Mouse (Mus musculus): ENCODE measurements at regions not wholly inside any gene's neighbourhood (a gene's known extent, or its start where the extent isn't known, plus 50 kb on each side); places are given as distances from the start of the nearest gene placed in this dataset.

- Histone ChIP-seq H3K9ac (no peak overlapping the region), H3K4me1 (no peaks in the 10 kb centered on the region), H3K4me2 (no peak overlapping the region), H3K9me3 (replicated peaks) (no peaks in the 10 kb centered on the region), H3K36me3 (no peaks in the 10 kb centered on the region), H3K4me3 (no peak overlapping the region), H3K27me3 (replicated peaks) (no peaks in the 10 kb centered on the region), H3K27ac (no peak overlapping the region)
- no peak for ATAC-seq
- 37% methylated on average over 13 of the region's 13 CpGs for WGBS (ENCODE audit: insufficient replicate concordance)
Observed at GRCm38 (mm10) chr3:52929827-52930605, 87.0 kb downstream of the Cog6 start.

- no peaks in the 10 kb centered on the region for H3K9me3 ChIP-seq (replicated peaks)
- no peak overlapping the region for H3K4me2 ChIP-seq
- no peaks in the 10 kb centered on the region for H3K27me3 ChIP-seq (replicated peaks)
- no peaks in the 10 kb centered on the region for H3K4me1 ChIP-seq
- 62% methylated on average over 12 of the region's 12 CpGs for WGBS (ENCODE audit: insufficient replicate concordance)
- H3K4me3 ChIP-seq: no peak overlapping the region
- ATAC-seq: no peak
- H3K27ac ChIP-seq: no peak overlapping the region
- no peaks in the 10 kb centered on the region for H3K36me3 ChIP-seq
- H3K9ac ChIP-seq: no peak overlapping the region
Observed at GRCm38 (mm10) chr3:52927361-52927841, 89.6 kb downstream of the Cog6 start.

GRCm38 (mm10) chr3:52926549-52926948 is 90.5 kb downstream of the Cog6 start:
- Histone ChIP-seq H3K27me3 (replicated peaks) (no peaks in the 10 kb centered on the region), H3K4me1 (no peaks in the 10 kb centered on the region), H3K9me3 (replicated peaks) (no peaks in the 10 kb centered on the region), H3K4me2 (no peak overlapping the region), H3K27ac (no peak overlapping the region), H3K9ac (no peak overlapping the region), H3K36me3 (no peaks in the 10 kb centered on the region), H3K4me3 (no peak overlapping the region)
- WGBS (ENCODE audit: insufficient replicate concordance): 70% methylated on average over 3 of the region's 3 CpGs
- ATAC-seq: no peak

- Histone ChIP-seq H3K9ac (no peak overlapping the region), H3K4me3 (no peak overlapping the region), H3K4me1 (no peaks in the 10 kb centered on the region), H3K9me3 (replicated peaks) (no peaks in the 10 kb centered on the region), H3K27me3 (replicated peaks) (no peaks in the 10 kb centered on the region), H3K27ac (no peak overlapping the region), H3K36me3 (no peaks in the 10 kb centered on the region), H3K4me2 (no peak overlapping the region)
- 55% methylated on average over 3 of the region's 3 CpGs for WGBS (ENCODE audit: insufficient replicate concordance)
- no peak for ATAC-seq
Observed at GRCm38 (mm10) chr3:52925223-52925622, 91.8 kb downstream of the Cog6 start.

- Histone ChIP-seq H3K27me3 (replicated peaks) (no peaks in the 10 kb centered on the region), H3K27ac (no peak overlapping the region), H3K36me3 (no peaks in the 10 kb centered on the region), H3K4me2 (no peak overlapping the region), H3K4me3 (no peak overlapping the region), H3K9ac (no peak overlapping the region), H3K4me1 (no peaks in the 10 kb centered on the region), H3K9me3 (replicated peaks) (no peaks in the 10 kb centered on the region)
- ATAC-seq: no peak
- whole genome bisulfite sequencing (ENCODE audit: insufficient replicate concordance): 51% methylated on average over 2 of the region's 2 CpGs
Observed at GRCm38 (mm10) chr3:52924631-52925030, 92.4 kb downstream of the Cog6 start.

- Histone ChIP-seq H3K9ac (no peak overlapping the region), H3K4me2 (no peak overlapping the region), H3K27me3 (replicated peaks) (no peaks in the 10 kb centered on the region), H3K27ac (no peak overlapping the region), H3K4me1 (no peaks in the 10 kb centered on the region), H3K36me3 (no peaks in the 10 kb centered on the region), H3K4me3 (no peak overlapping the region), H3K9me3 (replicated peaks) (0 out of 2 replicates have a peak, but pooled peaks cover under 1% of the 10 kb centered on the region)
- no peak for ATAC-seq
- 82% methylated on average over 4 of the region's 4 CpGs for WGBS (ENCODE audit: insufficient replicate concordance)
Observed at GRCm38 (mm10) chr3:52923824-52924559, 93.0 kb downstream of the Cog6 start.

GRCm38 (mm10) chr3:52922411-52922810 is 94.6 kb downstream of the Cog6 start:
- Histone ChIP-seq H3K4me2 (no peak overlapping the region), H3K9me3 (replicated peaks) (peaks cover 6% of the 10 kb centered on the region; the same call in 1 of the 2 replicates), H3K4me1 (no peaks in the 10 kb centered on the region), H3K27ac (no peak overlapping the region), H3K27me3 (replicated peaks) (no peaks in the 10 kb centered on the region), H3K4me3 (no peak overlapping the region), H3K36me3 (no peaks in the 10 kb centered on the region), H3K9ac (no peak overlapping the region)
- no peak for ATAC-seq
- WGBS (ENCODE audit: insufficient replicate concordance): 80% methylated on average over 8 of the region's 8 CpGs

- Histone ChIP-seq H3K27me3 (replicated peaks) (no peaks in the 10 kb centered on the region), H3K9ac (no peak overlapping the region), H3K9me3 (replicated peaks) (no peaks in the 10 kb centered on the region), H3K4me2 (no peak overlapping the region), H3K4me3 (no peak overlapping the region), H3K36me3 (no peaks in the 10 kb centered on the region), H3K27ac (no peak overlapping the region), H3K4me1 (no peaks in the 10 kb centered on the region)
- 76% methylated on average over 3 of the region's 3 CpGs for WGBS (ENCODE audit: insufficient replicate concordance)
- no peak for ATAC-seq
Observed at GRCm38 (mm10) chr3:52906823-52907564, 110.0 kb downstream of the Cog6 start.

- H3K4me2 ChIP-seq: no peak overlapping the region
- no peak overlapping the region for H3K4me3 ChIP-seq
- WGBS (ENCODE audit: insufficient replicate concordance): 64% methylated on average over 3 of the region's 3 CpGs
- no peak for ATAC-seq
- no peaks in the 10 kb centered on the region for H3K9me3 ChIP-seq (replicated peaks)
- H3K4me1 ChIP-seq: no peaks in the 10 kb centered on the region
- no peak overlapping the region for H3K9ac ChIP-seq
- H3K36me3 ChIP-seq: no peaks in the 10 kb centered on the region
- H3K27ac ChIP-seq: no peak overlapping the region
- no peaks in the 10 kb centered on the region for H3K27me3 ChIP-seq (replicated peaks)
Observed at GRCm38 (mm10) chr3:52904028-52904427, 113.0 kb downstream of the Cog6 start.

- WGBS (ENCODE audit: insufficient replicate concordance): 39% methylated on average over 4 of the region's 4 CpGs
- ATAC-seq: no peak
Observed at GRCm38 (mm10) chr3:52897665-52898064, 119.4 kb downstream of the Cog6 start.

GRCm38 (mm10) chr3:52896462-52896861 is 120.6 kb downstream of the Cog6 start:
- Histone ChIP-seq H3K4me3 (no peak overlapping the region), H3K9ac (no peak overlapping the region), H3K27ac (no peak overlapping the region), H3K36me3 (no peaks in the 10 kb centered on the region), H3K4me2 (no peak overlapping the region), H3K27me3 (replicated peaks) (no peaks in the 10 kb centered on the region), H3K4me1 (no peaks in the 10 kb centered on the region), H3K9me3 (replicated peaks) (no peaks in the 10 kb centered on the region)
- WGBS (ENCODE audit: insufficient replicate concordance): 71% methylated on average over 7 of the region's 7 CpGs
- no peak for ATAC-seq

More at GRCm38 (mm10) chr3:52897665-52898064, 119.4 kb downstream of the Cog6 start:
- H3K27me3 ChIP-seq (replicated peaks): no peaks in the 10 kb centered on the region
- no peak overlapping the region for H3K4me3 ChIP-seq
- no peaks in the 10 kb centered on the region for H3K4me1 ChIP-seq
- no peak overlapping the region for H3K27ac ChIP-seq
- H3K9me3 ChIP-seq (replicated peaks): no peaks in the 10 kb centered on the region
- H3K4me2 ChIP-seq: no peak overlapping the region
- no peak overlapping the region for H3K9ac ChIP-seq
- H3K36me3 ChIP-seq: no peaks in the 10 kb centered on the region

- no peaks in the 10 kb centered on the region for H3K27me3 ChIP-seq (replicated peaks)
- H3K9ac ChIP-seq: no peak overlapping the region
- no peaks in the 10 kb centered on the region for H3K36me3 ChIP-seq
- no peak overlapping the region for H3K27ac ChIP-seq
- no peak overlapping the region for H3K4me3 ChIP-seq
- no peak overlapping the region for H3K4me2 ChIP-seq
- no peaks in the 10 kb centered on the region for H3K4me1 ChIP-seq
- no peak for ATAC-seq
- H3K9me3 ChIP-seq (replicated peaks): no peaks in the 10 kb centered on the region
- 72% methylated on average over 5 of the region's 5 CpGs for WGBS (ENCODE audit: insufficient replicate concordance)
Observed at GRCm38 (mm10) chr3:52895751-52896150, 121.3 kb downstream of the Cog6 start.

All from liver, embryonic 12.5 days (tissue).